Mouse (Mus musculus) limb, embryonic 10.5 days (tissue): ENCODE measurements around the gene Zfp759. TPM values are rescaled to one million over a fixed set of nuclear protein-coding genes. Genes with fewer than 3 reads are reported as not detected.
"Not testable (repeated sequence)": the region's sequence is repeated elsewhere in the genome, so short reads cannot be mapped to it uniquely, and the experiment has no call there.

Experiments used
- DNase-seq: peaks from one replicate; pipeline ENCODE4 v3.0.0-alpha.2; 2017; ENCODE audit warnings: low spot score
- H3K27ac ChIP-seq: fragments of 300-500 bp; sonication (generic); 2 replicates; pipeline ENCODE4 v1.5.1; 2016; ENCODE audit warnings: mild to moderate bottlenecking
- H3K27me3 ChIP-seq: fragments of 300-500 bp; sonication (generic); 2 replicates; pipeline ENCODE4 v1.6.1; 2016; ENCODE audit warnings: low read depth, mild to moderate bottlenecking; ENCODE audit not compliant: poor library complexity, severe bottlenecking
- H3K36me3 ChIP-seq: fragments of 300-500 bp; sonication (generic); 2 replicates; pipeline ENCODE4 v1.6.1; 2016; ENCODE audit warnings: mild to moderate bottlenecking, moderate library complexity
- H3K4me1 ChIP-seq: fragments of 300-500 bp; sonication (generic); 2 replicates; pipeline ENCODE4 v1.6.1; 2016
- H3K4me3 ChIP-seq: fragments of 300-500 bp; sonication (generic); 2 replicates; pipeline ENCODE4 v1.5.1; 2016; ENCODE audit warnings: mild to moderate bottlenecking, moderate library complexity
- H3K9me3 ChIP-seq: fragments of 300-500 bp; sonication (generic); replicated peaks from 2 replicates; pipeline ENCODE4 v1.6.1; 2016; ENCODE audit warnings: mild to moderate bottlenecking
- WGBS: fragments of 180-500 bp; shearing (Covaris S2); methylation state at CpG from one replicate; pipeline ENCODE4 v1.1.7; 2016; 5-methylcytosine and 5-hydroxymethylcytosine counted together
- polyA plus RNA-seq: library from polyadenylated mRNA; unstranded; fragments of >200 nt; fragmentation: Nextera tagmentation; extraction: Ambion mirVana; gene quantifications from 2 replicates; pipeline ENCODE4 v1.2.1, GENCODE M21; 2016

The Zfp759 gene
- polyA plus RNA-seq = 1.5 and 1.9 TPM in 2 replicates

GRCm38 (mm10) chr13:67121360-67121759 lies at the start of gene Zfp759:
Zfp759 (plus strand) TSS chr13:67121660.
- DNase-seq, H3K27ac ChIP-seq, H3K4me3 ChIP-seq: not testable (repeated sequence)

GRCm38 (mm10) chr13:67072786-67073185 lies 48.7 kb upstream of the Zfp759 start:
- WGBS = 92% methylated on average over 2 of the region's 2 CpGs
- H3K27ac ChIP-seq = no peak overlapping the region

More at GRCm38 (mm10) chr13:67121360-67121759, at the start of gene Zfp759:
- H3K9me3 ChIP-seq, H3K4me1 ChIP-seq, H3K27me3 ChIP-seq, H3K36me3 ChIP-seq: not testable (repeated sequence)

GRCm38 (mm10) chr13:67077244-67077643 lies 44.2 kb upstream of the Zfp759 start:
- Histone ChIP-seq H3K4me3 (no peak overlapping the region), H3K27ac (no peak overlapping the region), H3K27me3 (no peaks in the 10 kb centered on the region), H3K4me1 (peaks cover 3% of the 10 kb centered on the region), H3K9me3 (no peaks in the 10 kb centered on the region), H3K36me3 (peaks cover 54% of the 10 kb centered on the region)
- WGBS = 92% methylated on average over 2 of the region's 2 CpGs
- DNase-seq = no peak

More at GRCm38 (mm10) chr13:67072786-67073185, 48.7 kb upstream of the Zfp759 start:
- Histone ChIP-seq H3K4me1 (no peaks in the 10 kb centered on the region), H3K4me3 (no peak overlapping the region), H3K27me3 (no peaks in the 10 kb centered on the region), H3K9me3 (peaks cover 9% of the 10 kb centered on the region; the same call in 1 of the 2 replicates), H3K36me3 (peaks cover 84% of the 10 kb centered on the region)
- DNase-seq = no peak

- H3K27ac ChIP-seq = peak overlapping the region; percentile 90
- H3K9me3 ChIP-seq = no peaks in the 10 kb centered on the region
- DNase-seq = peak; percentile 87
- peak overlapping the region; percentile 63 for H3K4me3 ChIP-seq
- peaks cover 22% of the 10 kb centered on the region for H3K36me3 ChIP-seq
- peaks cover 3% of the 10 kb centered on the region for H3K4me1 ChIP-seq
- WGBS = under 1% methylated on average over 24 of the region's 24 CpGs
- H3K27me3 ChIP-seq = no peaks in the 10 kb centered on the region
These were observed 40.2 kb upstream of the Zfp759 start for GRCm38 (mm10) chr13:67081142-67081713.

GRCm38 (mm10) chr13:67081946-67082345 lies 39.5 kb upstream of the Zfp759 start:
- peaks cover 3% of the 10 kb centered on the region for H3K4me1 ChIP-seq
- peak overlapping the region; percentile 63 for H3K4me3 ChIP-seq
- no peak for DNase-seq
- peaks cover 18% of the 10 kb centered on the region for H3K36me3 ChIP-seq
- H3K9me3 ChIP-seq = no peaks in the 10 kb centered on the region
- no peaks in the 10 kb centered on the region for H3K27me3 ChIP-seq
- 74% methylated on average over 1 of the region's 1 CpGs for WGBS
- 0 out of 2 replicates have a peak overlapping the region, but pooled peaks have one; percentile 90 for H3K27ac ChIP-seq

- WGBS = 91% methylated on average over 1 of the region's 1 CpGs
- Histone ChIP-seq H3K36me3 (0 out of 2 replicates have a peak, but pooled peaks cover 5% of the 10 kb centered on the region), H3K27ac (no peak overlapping the region), H3K9me3 (no peaks in the 10 kb centered on the region), H3K27me3 (no peaks in the 10 kb centered on the region), H3K4me1 (no peaks in the 10 kb centered on the region), H3K4me3 (no peak overlapping the region)
- no peak for DNase-seq
These were observed 31.3 kb upstream of the Zfp759 start for GRCm38 (mm10) chr13:67090154-67090553.

- H3K4me1 ChIP-seq = no peaks in the 10 kb centered on the region
- no peak for DNase-seq
- H3K27ac ChIP-seq = no peak within 1 kb of the TSS
- peaks cover 16% of the 10 kb centered on the region for H3K36me3 ChIP-seq
- H3K9me3 ChIP-seq = no peaks in the 10 kb centered on the region
- H3K27me3 ChIP-seq = no peaks in the 10 kb centered on the region
- no peak within 1 kb of the TSS for H3K4me3 ChIP-seq
- whole genome bisulfite sequencing = 90% methylated on average over 10 of the region's 10 CpGs
These were observed 23.6 kb upstream of the Zfp759 start, which contains the start of gene Zfp708 for GRCm38 (mm10) chr13:67097876-67098275. Zfp708 (minus strand) TSS chr13:67097976.

- H3K4me3 ChIP-seq = peak overlapping the region; percentile 72
- no peaks in the 10 kb centered on the region for H3K27me3 ChIP-seq
- no peak for DNase-seq
- peaks cover 2% of the 10 kb centered on the region; the same call in 1 of the 2 replicates for H3K9me3 ChIP-seq
- H3K4me1 ChIP-seq = peaks cover 7% of the 10 kb centered on the region
- 70% methylated on average over 9 of the region's 9 CpGs for WGBS
- peaks cover 14% of the 10 kb centered on the region for H3K36me3 ChIP-seq
- H3K27ac ChIP-seq = peak overlapping the region; percentile 89
These were observed 13.8 kb upstream of the Zfp759 start for GRCm38 (mm10) chr13:67107681-67108080.

- Histone ChIP-seq H3K27me3 (no peaks in the 10 kb centered on the region), H3K4me3 (peak within 1 kb of the TSS; percentile 72), H3K9me3 (peaks cover 2% of the 10 kb centered on the region; the same call in 1 of the 2 replicates), H3K36me3 (peaks cover 14% of the 10 kb centered on the region), H3K27ac (peak within 1 kb of the TSS; percentile 89), H3K4me1 (peaks cover 7% of the 10 kb centered on the region)
- peak; percentile 80 for DNase-seq
- WGBS = under 1% methylated on average over 17 of the region's 17 CpGs
These were observed 13.2 kb upstream of the Zfp759 start, which contains the start of gene Gm28557 for GRCm38 (mm10) chr13:67108194-67108820. Gm28557 (minus strand) TSS chr13:67108604.

- 10% methylated on average over 9 of the region's 9 CpGs for WGBS
- peaks cover 14% of the 10 kb centered on the region for H3K36me3 ChIP-seq
- peaks cover 2% of the 10 kb centered on the region; the same call in 1 of the 2 replicates for H3K9me3 ChIP-seq
- peaks cover 7% of the 10 kb centered on the region for H3K4me1 ChIP-seq
- H3K4me3 ChIP-seq = peak overlapping the region; percentile 72
- peak overlapping the region; percentile 72 for H3K27ac ChIP-seq
- peak; percentile 60 for DNase-seq
- no peaks in the 10 kb centered on the region for H3K27me3 ChIP-seq
These were observed 12.6 kb upstream of the Zfp759 start for GRCm38 (mm10) chr13:67108821-67109206.

GRCm38 (mm10) chr13:67112096-67112495 lies 9.4 kb upstream of the Zfp759 start:
- no peaks in the 10 kb centered on the region for H3K36me3 ChIP-seq
- 86% methylated on average over 12 of the region's 12 CpGs for WGBS

GRCm38 (mm10) chr13:67113287-67113686 lies 8.2 kb upstream of the Zfp759 start:
- no peak overlapping the region for H3K4me3 ChIP-seq
- H3K9me3 ChIP-seq = no peaks in the 10 kb centered on the region
- no peak overlapping the region for H3K27ac ChIP-seq
- no peak for DNase-seq
- no peaks in the 10 kb centered on the region for H3K36me3 ChIP-seq
- H3K4me1 ChIP-seq = no peaks in the 10 kb centered on the region
- 88% methylated on average over 2 of the region's 2 CpGs for WGBS
- no peaks in the 10 kb centered on the region for H3K27me3 ChIP-seq

More at GRCm38 (mm10) chr13:67112096-67112495, 9.4 kb upstream of the Zfp759 start:
- Histone ChIP-seq H3K4me3 (no peak overlapping the region), H3K27me3 (no peaks in the 10 kb centered on the region), H3K9me3 (no peaks in the 10 kb centered on the region), H3K27ac (no peak overlapping the region), H3K4me1 (peaks cover 7% of the 10 kb centered on the region)
- no peak for DNase-seq

- not testable (repeated sequence) for H3K36me3 ChIP-seq, H3K4me3 ChIP-seq, DNase-seq, H3K27me3 ChIP-seq, H3K4me1 ChIP-seq, H3K27ac ChIP-seq, H3K9me3 ChIP-seq
- 92% methylated on average over 8 of the region's 8 CpGs for WGBS
These were observed 5.3 kb upstream of the Zfp759 start, which contains the start of gene Rslcan18 for GRCm38 (mm10) chr13:67116163-67116562. Rslcan18 (minus strand) TSS chr13:67116263.
